Mouse (Mus musculus) CH12F3 (cell line): ENCODE data around the gene Eif4e1b.
"Not testable (repeated sequence)": the region's sequence is repeated elsewhere in the genome, so short reads cannot be mapped to it uniquely, and the experiment has no call there.

Experiments used
- in situ Hi-C: fragments of 300-500 bp; cut with MboI; formaldehyde crosslinking; loops from 2 replicates; pipeline ENCODE4 v1.14.3; 2020; ENCODE audit warnings: low sequenced_read_pairs

The Eif4e1b gene

GRCm38 (mm10) chr13:54758756-54759470 is 24.9 kb upstream of the Eif4e1b start:
- in situ Hi-C loops: no loop called here

GRCm38 (mm10) chr13:54759496-54759895 is 24.3 kb upstream of the Eif4e1b start:
- in situ Hi-C loops: no loop called here

GRCm38 (mm10) chr13:54760164-54760795 is 23.5 kb upstream of the Eif4e1b start:
- in situ Hi-C loops: no loop called here

- in situ Hi-C loops: no loop called here
Measured at GRCm38 (mm10) chr13:54760906-54761305, 22.9 kb upstream of the Eif4e1b start.

GRCm38 (mm10) chr13:54765281-54766191 is 18.3 kb upstream of the Eif4e1b start:
- in situ Hi-C loops: no loop called here

- in situ Hi-C loops: no loop called here
Measured at GRCm38 (mm10) chr13:54766192-54766768, 17.5 kb upstream of the Eif4e1b start, which contains the start of gene Sncb. Gene Sncb (minus strand): TSS chr13:54766595.

DNA sequence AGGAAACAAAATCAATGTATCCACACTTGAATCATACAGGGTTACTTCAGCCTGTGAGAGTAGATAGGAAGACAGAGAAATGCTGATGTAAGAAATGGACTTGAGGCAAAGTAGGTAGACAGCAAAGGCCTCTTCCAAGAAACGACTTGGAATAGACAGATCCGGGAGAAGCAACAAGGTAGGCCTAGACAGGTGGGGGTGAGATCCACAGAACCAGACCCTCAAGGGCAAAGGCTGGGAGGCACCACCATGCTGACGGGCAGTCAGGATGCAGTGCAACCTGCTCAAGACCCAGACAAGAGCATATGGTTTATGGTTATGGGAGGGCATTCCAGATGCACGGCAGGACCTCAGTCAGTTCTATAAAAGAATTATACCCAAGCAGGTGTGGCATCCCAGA is 16.8 kb upstream of the Eif4e1b start:
- in situ Hi-C loops: no loop called here

GRCm38 (mm10) chr13:54780592-54780991 is 3.2 kb upstream of the Eif4e1b start:
- in situ Hi-C loops: loop anchor here (5.0 kb wide), 1 partner anchor 58 kb away; no protein-coding TSS in a partner anchor

GRCm38 (mm10) chr13:54781086-54781485 is 2.7 kb upstream of the Eif4e1b start:
- in situ Hi-C loops: loop anchor here (5.0 kb wide), 1 partner anchor 59 kb away; no protein-coding TSS in a partner anchor

GRCm38 (mm10) chr13:54783235-54783634 is 563 bp upstream of the Eif4e1b start:
- in situ Hi-C loops: loop anchor here (5.0 kb wide), 1 partner anchor 61 kb away; no protein-coding TSS in a partner anchor

DNA sequence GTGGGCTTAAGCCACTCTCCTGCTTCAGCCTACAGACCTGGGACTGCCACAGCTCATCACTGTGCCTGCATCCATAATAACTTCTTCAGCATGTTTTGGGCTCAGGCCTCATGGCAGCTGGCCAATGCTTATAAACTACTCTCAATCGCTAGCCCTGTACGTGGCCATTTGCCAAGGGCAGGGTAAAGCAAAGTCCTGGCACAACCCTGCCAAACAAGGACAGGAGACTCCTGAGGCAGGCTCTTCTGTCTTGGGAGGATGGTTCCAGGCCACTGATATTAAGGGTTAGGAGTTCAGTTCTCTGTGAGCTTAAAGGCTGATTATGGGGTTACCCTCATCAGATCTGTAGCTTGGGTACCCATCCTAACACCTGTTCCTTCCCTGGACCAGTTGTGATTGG is 3.8 kb downstream of the Eif4e1b start:
- in situ Hi-C loops: not testable (repeated sequence)

- in situ Hi-C loops: no loop called here
Measured at GRCm38 (mm10) chr13:54788740-54789560, 5.2 kb downstream of the Eif4e1b start, which contains the start of gene Tspan17. Gene Tspan17 (plus strand): TSS chr13:54789377.

DNA sequence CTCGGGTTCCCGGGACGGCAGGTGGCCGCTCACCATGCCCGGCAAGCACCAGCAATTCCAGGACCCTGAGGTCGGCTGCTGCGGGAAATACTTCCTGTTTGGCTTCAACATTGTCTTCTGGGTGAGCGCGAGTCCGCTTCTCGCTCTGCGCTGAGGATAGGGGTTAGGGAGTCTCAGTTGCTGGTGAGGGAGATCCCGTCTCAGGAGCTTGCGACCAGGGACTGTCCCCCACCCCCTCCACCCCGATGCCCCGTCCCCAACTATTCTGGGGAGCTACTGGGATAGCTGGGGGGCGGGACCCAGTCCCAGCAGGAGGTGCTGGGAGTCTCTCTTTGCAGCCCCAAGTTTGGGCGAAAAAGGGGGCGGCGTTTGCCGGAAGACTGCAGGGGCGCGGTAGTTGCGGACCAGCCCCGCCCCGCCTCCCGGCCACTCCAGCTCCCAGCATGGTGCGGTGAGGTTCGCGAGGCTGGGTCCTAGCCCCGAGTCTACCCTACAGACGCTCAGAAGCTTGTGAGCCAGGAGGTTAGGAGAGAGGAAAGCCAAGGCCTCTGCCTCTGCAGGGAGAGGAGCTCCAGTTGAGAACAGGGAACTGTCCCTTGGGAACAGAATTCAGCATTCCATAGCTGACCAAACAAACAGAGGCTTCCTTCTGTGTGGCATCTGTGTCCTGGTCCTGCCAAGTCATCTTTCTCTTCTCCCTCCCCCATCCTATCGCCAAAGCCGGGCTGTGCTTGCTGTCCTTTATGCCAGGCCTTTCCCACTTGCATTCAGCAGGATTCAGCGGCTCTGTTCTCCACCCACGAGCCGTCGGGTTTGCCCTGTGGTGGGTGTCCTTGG is 6.0 kb downstream of the Eif4e1b start:
- in situ Hi-C loops: loop anchor here (10.0 kb wide), 2 partner anchors 175 to 385 kb away; no protein-coding TSS in a partner anchor

DNA sequence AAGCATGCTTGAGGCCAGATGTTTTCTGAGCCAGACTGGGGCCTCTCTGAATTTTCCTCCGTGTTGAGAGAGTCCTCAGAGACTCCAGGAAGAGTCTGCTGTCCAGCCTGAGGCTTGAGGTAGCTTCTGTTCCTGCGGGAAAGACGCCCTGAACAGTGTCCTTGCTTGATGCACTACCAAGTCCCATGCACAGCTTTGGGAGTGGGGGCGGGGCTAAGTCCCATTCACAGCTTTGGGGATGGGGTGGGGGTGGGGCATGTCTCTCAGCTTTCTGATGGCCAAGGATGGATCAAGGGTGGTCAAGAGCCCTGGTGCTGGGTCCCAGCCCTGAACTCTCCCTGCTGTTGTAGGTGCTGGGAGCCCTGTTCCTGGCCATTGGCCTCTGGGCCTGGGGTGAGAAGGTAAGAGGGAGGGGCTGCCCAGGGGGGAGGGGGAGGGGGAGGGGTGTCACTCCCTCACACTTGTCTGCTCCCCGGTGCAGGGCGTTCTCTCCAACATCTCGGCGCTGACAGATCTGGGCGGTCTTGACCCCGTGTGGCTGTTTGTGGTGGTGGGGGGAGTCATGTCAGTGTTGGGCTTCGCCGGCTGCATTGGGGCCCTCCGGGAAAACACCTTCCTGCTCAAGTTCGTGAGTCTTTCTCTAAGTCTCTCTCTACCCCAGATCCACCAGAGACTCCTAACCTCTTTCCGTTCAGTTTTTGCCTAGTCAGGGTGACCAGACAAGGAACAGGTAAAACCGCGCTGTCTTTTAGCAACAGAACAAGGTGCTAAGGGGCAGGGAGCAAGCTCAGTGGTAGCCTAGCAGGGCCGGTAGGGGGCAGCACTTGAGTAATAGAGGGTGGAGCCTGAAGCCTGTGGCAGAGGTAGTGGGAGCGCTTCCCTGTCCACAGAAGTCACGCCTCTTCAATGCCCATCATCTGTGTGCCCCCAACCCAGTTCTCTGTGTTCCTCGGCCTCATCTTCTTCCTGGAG is 8.7 kb downstream of the Eif4e1b start:
- in situ Hi-C loops: loop anchor here (10.0 kb wide), 2 partner anchors 172 to 382 kb away; no protein-coding TSS in a partner anchor

DNA sequence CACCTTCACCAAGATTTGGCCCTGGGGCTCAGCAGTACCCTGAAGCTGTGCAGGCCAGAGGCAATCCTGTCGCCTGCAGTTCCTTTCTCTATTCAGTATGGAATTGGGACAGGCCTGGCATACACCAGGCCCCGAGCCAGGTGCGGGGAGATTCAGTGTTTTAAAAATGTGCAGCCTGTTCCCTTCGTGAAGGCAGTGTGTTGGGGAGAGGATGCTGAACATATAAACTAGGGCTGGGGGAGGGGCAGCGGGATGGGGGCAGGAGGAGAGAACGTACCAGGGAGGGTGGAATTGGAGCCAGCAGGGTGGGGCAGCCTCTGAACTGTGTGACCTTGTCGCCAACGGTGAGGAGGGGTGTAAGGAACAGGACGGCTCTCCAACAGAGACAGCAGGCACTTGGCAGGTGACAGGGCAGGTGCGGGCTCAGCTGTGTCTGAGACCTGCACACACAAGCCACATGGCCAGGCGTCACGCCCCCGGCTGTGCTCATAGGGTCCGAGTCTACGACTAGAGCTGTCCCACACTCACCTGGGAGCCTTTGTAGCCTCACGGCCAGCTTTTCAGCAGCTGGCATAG is 10.3 kb downstream of the Eif4e1b start:
- in situ Hi-C loops: loop anchor here (10.0 kb wide), 2 partner anchors 171 to 381 kb away; no protein-coding TSS in a partner anchor

DNA sequence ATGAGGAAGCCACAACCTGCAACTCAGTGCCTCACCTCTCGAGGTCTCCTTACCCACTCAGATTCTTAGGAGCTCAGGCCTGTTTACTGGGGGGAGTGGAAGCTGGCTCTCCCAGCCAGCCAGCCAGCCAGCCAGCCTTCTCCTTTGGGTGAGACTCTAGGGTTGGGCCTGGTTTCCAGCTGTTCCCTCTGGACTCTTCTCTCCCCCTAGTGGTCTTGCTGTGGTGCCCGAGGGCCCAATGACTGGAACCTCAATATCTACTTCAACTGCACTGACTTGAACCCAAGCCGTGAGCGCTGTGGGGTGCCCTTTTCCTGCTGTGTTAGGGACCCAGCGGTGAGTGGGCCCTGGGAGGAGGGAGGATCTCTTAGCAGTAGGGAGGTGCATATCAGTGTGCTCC is 11.0 kb downstream of the Eif4e1b start:
- in situ Hi-C loops: loop anchor here (10.0 kb wide), 2 partner anchors 170 to 380 kb away; no protein-coding TSS in a partner anchor

DNA sequence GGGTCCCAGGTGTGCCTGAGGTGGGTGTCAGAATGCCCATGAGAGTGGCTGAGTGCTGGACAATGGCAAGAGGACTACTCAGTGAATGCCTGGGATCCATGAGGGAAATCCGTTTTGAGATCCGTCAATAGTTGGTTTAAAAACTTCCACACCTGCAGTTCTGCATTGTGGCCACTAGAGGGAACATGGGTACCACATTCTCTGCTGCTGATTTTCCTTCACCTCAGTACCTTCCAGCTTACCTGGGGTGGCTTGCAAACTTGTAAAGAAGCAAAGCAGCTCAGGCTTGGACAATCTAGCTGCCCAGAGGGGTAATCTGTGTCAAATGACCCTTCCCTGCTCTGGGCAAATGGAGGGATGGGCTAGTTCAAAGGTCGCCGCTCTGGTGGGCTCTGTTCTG is 13.6 kb downstream of the Eif4e1b start:
- in situ Hi-C loops: loop anchor here (10.0 kb wide), 2 partner anchors 167 to 377 kb away; no protein-coding TSS in a partner anchor
